Mouse (Mus musculus) forebrain, embryonic 12.5 days (tissue): ENCODE results near the gene Cyth1. TPM values are rescaled to one million over a fixed set of nuclear protein-coding genes. Genes with fewer than 3 reads are reported as not detected.

Experiments used
- ATAC-seq: fragments of 200-750 bp; cut with Nextera tagmentation; 2 replicates; pipeline ENCODE4 v1.8.0; 2017; ENCODE audit warnings: moderate TSS enrichment; ENCODE audit not compliant: low FRiP score
- H3K27ac ChIP-seq: fragments of 300-500 bp; sonication (generic); 2 replicates; pipeline ENCODE4 v1.5.1; 2016; ENCODE audit warnings: mild to moderate bottlenecking
- H3K27me3 ChIP-seq: fragments of 300-500 bp; sonication (generic); 2 replicates; pipeline ENCODE4 v1.6.1; 2016; ENCODE audit warnings: mild to moderate bottlenecking
- H3K36me3 ChIP-seq: fragments of 300-500 bp; sonication (generic); replicated peaks from 2 replicates; pipeline ENCODE4 v1.6.1; 2016; ENCODE audit warnings: mild to moderate bottlenecking
- H3K4me1 ChIP-seq: fragments of 300-500 bp; sonication (generic); 2 replicates; pipeline ENCODE4 v1.6.1; 2016
- H3K4me2 ChIP-seq: fragments of 300-500 bp; sonication (generic); 2 replicates; pipeline ENCODE4 v1.6.1; 2016; ENCODE audit warnings: mild to moderate bottlenecking, moderate library complexity
- H3K4me3 ChIP-seq: fragments of 300-500 bp; sonication (generic); replicated peaks from 2 replicates; pipeline ENCODE4 v1.5.1; 2016; ENCODE audit warnings: mild to moderate bottlenecking
- H3K9ac ChIP-seq: fragments of 300-500 bp; sonication (generic); 2 replicates; pipeline ENCODE4 v1.6.1; 2016; ENCODE audit warnings: mild to moderate bottlenecking
- H3K9me3 ChIP-seq: fragments of 300-500 bp; sonication (generic); 2 replicates; pipeline ENCODE4 v1.6.1; 2016
- WGBS: fragments of 180-500 bp; shearing (Covaris S2); methylation state at CpG from one replicate; pipeline ENCODE4 v1.1.7; 2016; 5-methylcytosine and 5-hydroxymethylcytosine counted together
- polyA plus RNA-seq: library from polyadenylated mRNA; unstranded; fragments of >200 nt; fragmentation: Nextera tagmentation; extraction: Ambion mirVana; gene quantifications from 2 replicates; pipeline ENCODE4 v1.2.1, GENCODE M21; 2016

Cyth1 gene
- polyA plus RNA-seq, 1 experiment from 2014 or later, result 24.0 TPM

DNA sequence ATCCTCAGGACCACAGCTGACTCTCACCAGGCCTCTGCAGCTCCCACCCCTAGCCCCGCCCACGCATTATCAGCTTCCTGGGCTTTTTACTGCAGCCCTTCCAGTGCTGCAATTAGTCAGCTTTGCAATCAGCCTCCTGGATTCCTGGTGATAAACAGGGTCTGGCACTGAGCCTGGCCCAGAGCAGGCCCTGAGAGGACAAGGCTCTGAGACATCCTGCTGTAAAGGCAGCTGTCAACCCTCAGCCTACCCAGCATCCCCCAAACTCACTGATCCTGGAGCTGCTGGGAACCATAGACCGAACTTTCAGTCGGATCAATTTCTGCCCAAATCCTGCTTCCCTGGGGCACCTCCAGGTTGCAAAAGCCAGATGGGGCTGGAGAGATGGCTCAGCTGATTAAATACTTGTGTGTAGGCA lies 114.6 kb downstream of the Cyth1 start:
- Histone ChIP-seq H3K27me3 (no peaks in the 10 kb centered on the region), H3K4me2 (no peak overlapping the region), H3K9me3 (no peaks in the 10 kb centered on the region), H3K4me1 (peaks cover 16% of the 10 kb centered on the region), H3K36me3 (no peaks in the 10 kb centered on the region), H3K9ac (no peak overlapping the region), H3K27ac (peak overlapping the region; percentile 84), H3K4me3 (no peak overlapping the region)
- WGBS, result 32% methylated on average over 4 of the region's 4 CpGs
- ATAC-seq, result peak; percentile 74

DNA sequence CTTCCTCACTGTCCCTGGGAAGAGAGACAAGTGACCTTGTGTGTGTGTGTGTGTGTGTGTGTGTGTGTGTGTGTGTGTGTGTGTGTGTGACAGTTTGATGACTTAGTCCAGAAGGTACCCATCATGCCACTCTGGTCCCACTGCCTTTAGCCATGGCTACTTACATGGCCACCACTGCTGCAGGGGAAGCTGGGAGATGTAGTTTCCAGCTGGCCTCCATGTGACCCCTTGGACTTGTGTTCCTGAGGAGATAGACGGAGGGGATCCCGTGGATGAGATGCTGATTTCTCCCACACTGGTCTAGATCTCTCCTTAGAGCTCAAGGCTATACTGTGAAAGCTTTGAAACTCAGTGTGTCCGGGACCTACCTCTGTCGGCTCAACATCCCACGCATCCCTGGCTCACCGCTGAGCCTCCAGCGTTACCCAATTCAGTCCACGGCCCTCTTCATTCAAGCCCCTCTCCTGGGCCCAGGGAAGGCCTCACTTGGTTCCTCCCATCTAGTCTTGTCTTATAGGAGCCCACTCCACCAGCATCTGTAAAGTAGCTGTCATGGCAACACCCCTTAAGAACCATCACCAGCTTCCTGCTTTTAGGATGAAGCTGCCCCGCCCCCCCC lies 115.2 kb downstream of the Cyth1 start:
- no peak overlapping the region for H3K4me3 ChIP-seq
- peak overlapping the region; percentile 84 for H3K27ac ChIP-seq
- H3K9me3 ChIP-seq, result no peaks in the 10 kb centered on the region
- H3K36me3 ChIP-seq, result no peaks in the 10 kb centered on the region
- H3K4me1 ChIP-seq, result peaks cover 16% of the 10 kb centered on the region
- ATAC-seq, result no peak; the same call in none of the 2 replicates
- H3K27me3 ChIP-seq, result no peaks in the 10 kb centered on the region
- no peak overlapping the region for H3K9ac ChIP-seq
- WGBS, result 64% methylated on average over 9 of the region's 9 CpGs
- no peak overlapping the region for H3K4me2 ChIP-seq

DNA sequence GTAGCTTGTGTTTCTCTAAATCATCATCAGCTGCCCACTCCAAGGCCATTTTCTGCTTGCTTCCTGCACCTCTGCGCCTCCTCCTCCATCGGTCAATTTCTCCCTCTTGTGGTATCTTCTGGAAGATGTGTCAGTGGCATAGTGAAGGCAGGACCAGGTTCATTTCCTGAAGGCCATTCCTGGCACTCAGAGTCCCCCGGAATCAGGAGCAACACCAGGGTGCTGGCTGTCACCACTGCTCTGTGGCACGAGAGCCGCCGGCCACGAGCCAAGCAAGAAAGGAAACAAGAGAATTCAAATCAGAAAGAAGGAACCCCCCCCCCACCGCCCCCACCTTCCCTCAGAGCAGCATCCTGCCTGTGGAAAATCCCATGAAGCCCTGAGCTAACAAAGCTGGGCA lies 116.3 kb downstream of the Cyth1 start:
- WGBS, result 89% methylated on average over 8 of the region's 8 CpGs
- ATAC-seq, result no peak
- no peaks in the 10 kb centered on the region for H3K9me3 ChIP-seq
- H3K9ac ChIP-seq, result no peak overlapping the region
- peaks cover 16% of the 10 kb centered on the region for H3K4me1 ChIP-seq
- H3K4me3 ChIP-seq, result no peak overlapping the region
- no peak overlapping the region for H3K27ac ChIP-seq
- no peak overlapping the region for H3K4me2 ChIP-seq
- H3K36me3 ChIP-seq, result no peaks in the 10 kb centered on the region
- no peaks in the 10 kb centered on the region for H3K27me3 ChIP-seq

DNA sequence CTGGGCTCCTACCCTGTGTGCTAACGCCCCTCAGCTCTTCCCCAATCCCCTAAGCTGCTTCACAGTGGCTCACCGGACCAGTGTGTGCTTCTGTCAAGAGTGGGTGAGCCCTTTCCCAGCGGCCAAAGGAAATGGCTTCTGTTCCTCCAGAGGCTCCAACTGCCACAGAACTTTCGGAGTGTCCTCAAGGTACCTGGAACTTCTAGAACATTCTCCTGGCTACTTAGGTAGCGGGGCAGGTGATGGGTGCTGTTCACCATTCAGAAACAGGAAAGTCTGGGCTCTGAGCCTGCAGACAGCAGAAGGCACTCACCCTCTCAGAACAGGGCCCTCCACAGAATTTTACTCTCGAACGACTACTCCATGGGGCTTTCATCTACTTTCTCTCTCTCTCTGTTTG lies 117.9 kb downstream of the Cyth1 start, which contains the start of gene Dnah17:
Gene Dnah17, minus strand, starts transcription at position 101 of the 400 bp plus-strand sequence.
- Histone ChIP-seq H3K27ac (no peak within 1 kb of the TSS), H3K4me1 (peaks cover 16% of the 10 kb centered on the region), H3K4me2 (no peak within 1 kb of the TSS), H3K4me3 (no peak within 1 kb of the TSS), H3K27me3 (no peaks in the 10 kb centered on the region), H3K9me3 (no peaks in the 10 kb centered on the region), H3K36me3 (no peaks in the 10 kb centered on the region), H3K9ac (no peak within 1 kb of the TSS)
- WGBS, result 90% methylated on average over 7 of the region's 7 CpGs
- no peak for ATAC-seq

DNA sequence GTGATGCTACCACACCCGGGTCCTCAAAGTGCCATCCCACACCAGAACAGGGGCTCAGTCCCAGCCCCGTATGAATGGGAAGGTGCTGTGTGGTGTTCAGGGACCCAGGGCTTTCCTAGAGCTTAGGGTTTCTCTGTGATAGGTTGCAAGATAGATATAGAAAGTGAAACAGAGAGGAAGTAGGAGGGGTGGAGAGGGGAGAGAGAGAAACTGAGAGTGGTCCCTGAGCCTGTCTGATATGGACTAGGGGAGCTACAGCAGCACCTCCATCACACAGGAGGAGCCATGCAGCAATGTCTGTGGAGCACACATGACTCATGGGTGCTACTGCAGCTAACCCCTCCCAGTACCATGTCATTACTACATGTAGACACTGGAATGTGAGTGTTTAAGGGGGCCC lies 118.6 kb downstream of the Cyth1 start:
- Histone ChIP-seq H3K27me3 (no peaks in the 10 kb centered on the region), H3K4me1 (peaks cover 16% of the 10 kb centered on the region), H3K9ac (no peak overlapping the region), H3K4me3 (no peak overlapping the region), H3K4me2 (no peak overlapping the region), H3K9me3 (no peaks in the 10 kb centered on the region), H3K36me3 (no peaks in the 10 kb centered on the region), H3K27ac (no peak overlapping the region)
- ATAC-seq, result no peak
- 88% methylated on average over 2 of the region's 2 CpGs for WGBS

DNA sequence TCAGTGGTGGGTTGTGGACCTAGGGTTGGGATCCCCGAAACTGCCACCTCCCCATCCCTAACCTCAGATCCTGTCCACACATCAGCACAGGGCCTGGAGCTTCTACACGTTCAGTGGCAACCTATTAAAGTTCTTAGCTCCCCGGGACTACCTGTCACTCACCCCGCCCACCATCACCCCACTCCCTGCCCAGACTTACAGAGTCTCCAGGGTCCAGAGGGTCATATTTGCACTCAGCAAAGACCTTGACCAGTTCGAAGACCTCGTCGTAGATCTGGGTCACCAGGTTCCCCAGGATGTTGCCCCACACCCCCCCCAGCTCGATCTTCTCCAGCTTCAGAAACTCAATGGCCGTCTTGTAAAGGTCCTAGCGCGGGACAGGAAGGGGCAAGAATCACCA lies 126.8 kb downstream of the Cyth1 start:
- no peak overlapping the region for H3K4me3 ChIP-seq
- no peak for ATAC-seq
- WGBS, result 89% methylated on average over 11 of the region's 11 CpGs
- no peaks in the 10 kb centered on the region for H3K4me1 ChIP-seq
- no peak overlapping the region for H3K9ac ChIP-seq
- no peak overlapping the region for H3K4me2 ChIP-seq
- H3K27me3 ChIP-seq, result no peaks in the 10 kb centered on the region
- no peaks in the 10 kb centered on the region for H3K9me3 ChIP-seq
- no peak overlapping the region for H3K27ac ChIP-seq
- no peaks in the 10 kb centered on the region for H3K36me3 ChIP-seq

DNA sequence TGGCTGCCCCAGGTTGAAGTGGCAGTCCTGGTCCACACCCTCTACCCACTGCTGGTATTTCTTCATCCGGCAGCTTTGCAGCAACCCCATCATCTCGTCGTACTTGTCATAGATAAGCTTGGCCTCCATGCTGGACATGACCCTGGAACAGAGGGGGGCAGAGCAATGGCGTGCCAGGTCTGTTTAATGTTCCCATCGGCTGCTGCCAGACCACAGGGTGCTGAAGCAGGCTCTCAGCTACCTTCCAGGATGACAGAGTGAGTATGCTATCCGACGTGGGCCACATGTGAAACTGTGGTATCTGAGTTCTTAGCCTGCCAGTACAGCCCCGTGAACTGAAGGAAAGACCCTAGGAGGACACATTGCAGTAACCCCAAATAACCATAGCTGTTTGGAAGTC lies 129.6 kb downstream of the Cyth1 start:
- Histone ChIP-seq H3K4me2 (no peak overlapping the region), H3K9ac (no peak overlapping the region), H3K9me3 (no peaks in the 10 kb centered on the region), H3K27ac (no peak overlapping the region), H3K36me3 (no peaks in the 10 kb centered on the region), H3K4me3 (no peak overlapping the region), H3K4me1 (no peaks in the 10 kb centered on the region), H3K27me3 (no peaks in the 10 kb centered on the region)
- no peak for ATAC-seq
- 85% methylated on average over 8 of the region's 8 CpGs for WGBS

DNA sequence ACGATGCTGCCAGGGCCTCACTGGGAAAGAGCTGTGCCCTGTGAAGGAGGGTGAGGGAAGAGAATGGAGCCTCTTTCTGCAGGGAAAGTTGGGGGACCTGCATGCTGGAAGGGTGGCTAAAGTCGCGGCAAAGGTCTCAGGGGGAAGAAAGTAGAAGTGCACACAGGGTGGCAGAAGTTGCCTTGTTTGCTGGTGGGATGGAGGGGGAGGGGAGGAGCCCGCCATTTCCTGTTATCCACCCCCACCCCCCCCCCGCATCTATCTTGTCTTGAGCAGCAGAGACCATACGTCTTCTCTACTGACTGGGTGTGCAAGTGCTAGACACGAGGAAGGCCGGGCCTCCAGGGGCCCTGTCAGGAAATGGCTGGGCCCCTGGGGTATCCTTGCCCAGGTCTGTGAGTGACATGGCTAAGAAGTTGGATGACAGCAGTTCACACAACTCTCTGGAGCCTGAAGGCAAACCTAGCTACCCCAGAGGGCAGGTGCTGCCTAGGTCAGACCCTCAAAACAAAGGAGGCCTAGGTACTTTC lies 133.7 kb downstream of the Cyth1 start:
- H3K36me3 ChIP-seq, result no peaks in the 10 kb centered on the region
- H3K4me3 ChIP-seq, result no peak overlapping the region
- no peaks in the 10 kb centered on the region for H3K4me1 ChIP-seq
- no peaks in the 10 kb centered on the region for H3K27me3 ChIP-seq
- no peak overlapping the region for H3K9ac ChIP-seq
- H3K27ac ChIP-seq, result no peak overlapping the region
- no peak overlapping the region for H3K4me2 ChIP-seq
- no peak for ATAC-seq
- WGBS, result 73% methylated on average over 8 of the region's 8 CpGs
- H3K9me3 ChIP-seq, result no peaks in the 10 kb centered on the region

DNA sequence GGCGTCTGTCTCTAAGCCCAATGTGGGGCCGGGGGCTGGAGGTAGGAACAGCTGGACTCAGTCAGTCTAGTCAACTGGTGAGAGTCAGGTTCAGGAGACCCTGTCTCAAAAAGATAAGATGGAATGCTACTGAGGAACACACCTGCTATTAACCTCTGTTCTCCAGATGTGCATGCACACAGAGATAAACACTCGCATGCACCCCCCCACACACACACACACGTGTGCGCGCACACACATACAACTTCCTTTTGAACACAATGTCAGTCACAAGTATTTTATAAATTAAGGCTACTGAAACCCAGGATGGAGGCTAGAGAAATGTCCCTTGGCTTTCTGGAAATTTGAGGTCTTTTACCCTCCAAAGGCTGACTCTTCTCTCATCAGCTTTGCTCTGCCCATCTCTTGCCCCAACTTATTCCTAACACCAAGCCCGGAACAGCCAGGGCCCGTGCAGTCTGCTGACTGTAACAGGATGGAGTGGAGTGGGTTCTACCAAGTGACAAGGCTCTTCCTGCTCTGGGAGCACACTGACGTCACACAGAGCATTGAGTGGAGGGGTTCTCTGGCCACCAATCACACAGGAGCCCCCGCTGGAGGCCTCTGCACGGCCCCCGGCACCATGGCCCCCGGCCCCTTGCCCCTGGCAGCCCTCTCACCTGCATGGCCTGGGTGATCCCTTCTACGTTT lies 134.7 kb downstream of the Cyth1 start:
- Histone ChIP-seq H3K4me2 (no peak overlapping the region), H3K4me3 (no peak overlapping the region), H3K9ac (no peak overlapping the region), H3K9me3 (no peaks in the 10 kb centered on the region), H3K27ac (no peak overlapping the region), H3K36me3 (no peaks in the 10 kb centered on the region), H3K4me1 (no peaks in the 10 kb centered on the region), H3K27me3 (no peaks in the 10 kb centered on the region)
- 87% methylated on average over 14 of the region's 14 CpGs for WGBS
- no peak for ATAC-seq

DNA sequence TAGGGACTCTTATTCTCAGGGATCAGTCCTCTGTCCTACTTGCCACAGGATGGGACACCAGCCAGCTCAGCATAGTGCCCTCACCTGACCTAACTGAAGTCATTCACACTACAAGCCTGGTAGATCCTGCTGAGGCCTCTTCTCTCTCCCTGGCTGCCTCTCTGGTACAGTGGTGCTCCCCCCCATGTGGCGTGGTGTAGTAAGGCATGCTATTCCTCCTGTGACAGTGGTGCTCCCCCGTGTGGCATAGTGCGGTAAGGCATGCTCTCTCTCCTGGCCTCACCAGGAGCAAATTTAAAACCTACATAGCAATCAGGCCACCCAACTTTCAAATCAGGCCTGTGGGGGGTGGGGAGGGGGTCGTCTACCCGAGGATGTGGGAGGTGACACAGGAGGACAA lies 144.4 kb downstream of the Cyth1 start:
- WGBS, result 13% methylated on average over 5 of the region's 5 CpGs
- Histone ChIP-seq H3K9ac (no peak overlapping the region), H3K9me3 (no peaks in the 10 kb centered on the region), H3K27ac (no peak overlapping the region), H3K4me2 (no peak overlapping the region), H3K4me1 (no peaks in the 10 kb centered on the region), H3K4me3 (no peak overlapping the region), H3K36me3 (no peaks in the 10 kb centered on the region), H3K27me3 (no peaks in the 10 kb centered on the region; the same call in 1 of the 2 replicates)
- peak; percentile 69; the same call in 1 of the 2 replicates for ATAC-seq

DNA sequence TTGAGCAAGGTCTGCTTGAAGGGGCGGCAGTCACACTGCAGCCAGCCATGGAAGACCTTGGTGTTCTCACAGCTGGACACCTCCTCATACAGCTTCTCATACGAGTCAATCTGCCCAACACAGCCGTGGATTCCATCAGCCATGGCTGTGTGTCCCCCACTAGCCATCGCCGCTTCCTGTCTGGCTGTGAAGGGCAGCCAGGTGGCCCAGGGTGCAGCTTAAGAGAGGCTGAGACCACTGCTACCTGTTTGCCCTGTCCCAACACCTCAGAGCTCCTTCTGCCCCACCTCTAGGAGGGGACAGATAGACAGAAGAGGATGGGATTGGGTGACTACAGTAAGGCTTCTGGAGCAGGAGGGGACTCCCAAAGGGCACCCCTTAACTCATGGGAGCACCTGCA lies 145.0 kb downstream of the Cyth1 start:
- H3K4me3 ChIP-seq, result no peak overlapping the region
- no peak overlapping the region for H3K4me2 ChIP-seq
- ATAC-seq, result no peak
- no peaks in the 10 kb centered on the region for H3K36me3 ChIP-seq
- H3K27me3 ChIP-seq, result no peaks in the 10 kb centered on the region; the same call in 1 of the 2 replicates
- WGBS, result 94% methylated on average over 5 of the region's 5 CpGs
- H3K9me3 ChIP-seq, result no peaks in the 10 kb centered on the region
- H3K4me1 ChIP-seq, result no peaks in the 10 kb centered on the region
- no peak overlapping the region for H3K27ac ChIP-seq
- no peak overlapping the region for H3K9ac ChIP-seq

DNA sequence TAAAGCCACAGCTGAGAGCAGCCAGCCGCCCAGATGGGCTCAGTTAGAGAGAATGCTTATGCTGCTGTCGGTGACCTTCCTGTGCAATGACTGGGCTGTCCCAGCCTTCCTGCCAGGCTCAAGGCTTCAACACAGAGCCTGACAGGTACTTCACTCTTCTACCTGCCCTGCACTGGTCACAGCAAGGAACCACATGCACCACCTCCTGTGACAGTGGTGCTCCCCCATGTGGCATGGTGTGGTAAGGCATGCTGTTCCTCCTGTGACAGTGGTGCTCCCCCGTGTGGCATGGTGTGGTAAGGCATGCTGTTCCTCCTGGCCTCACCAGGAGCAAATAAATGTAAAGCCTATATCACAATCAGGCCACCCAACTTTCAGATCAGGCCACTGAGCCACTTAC lies 145.6 kb downstream of the Cyth1 start:
- ATAC-seq, result 0 out of 2 replicates have a peak, but pooled peaks have one; percentile 53

DNA sequence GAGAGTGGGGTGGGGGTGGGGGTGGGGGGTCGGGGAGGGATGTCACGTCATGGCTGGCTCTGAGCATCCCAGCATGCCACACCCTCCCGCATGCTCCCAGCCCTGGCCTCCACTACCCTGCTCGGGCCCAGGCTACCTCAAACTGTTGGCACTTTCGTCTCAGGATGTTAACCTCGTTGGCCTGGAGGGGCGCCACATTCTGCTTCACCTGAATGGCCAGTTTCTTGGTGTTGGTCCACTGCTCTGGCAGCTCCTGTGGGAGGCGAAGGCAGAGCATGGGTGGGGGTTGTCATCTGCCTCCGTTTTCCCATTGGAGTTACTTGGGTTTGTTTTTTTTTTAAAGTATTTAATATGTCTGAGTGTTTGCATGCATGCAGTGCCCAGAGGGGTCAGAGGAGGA lies 147.3 kb downstream of the Cyth1 start:
- no peaks in the 10 kb centered on the region for H3K9me3 ChIP-seq
- H3K27ac ChIP-seq, result no peak overlapping the region
- no peak overlapping the region for H3K4me3 ChIP-seq
- 52% methylated on average over 9 of the region's 9 CpGs for WGBS
- ATAC-seq, result no peak
- H3K27me3 ChIP-seq, result no peaks in the 10 kb centered on the region; the same call in 1 of the 2 replicates
- no peaks in the 10 kb centered on the region for H3K4me1 ChIP-seq
- no peak overlapping the region for H3K4me2 ChIP-seq
- H3K36me3 ChIP-seq, result no peaks in the 10 kb centered on the region
- no peak overlapping the region for H3K9ac ChIP-seq

More for the DNA sequence above, 145.6 kb downstream of the Cyth1 start:
- no peaks in the 10 kb centered on the region; the same call in 1 of the 2 replicates for H3K27me3 ChIP-seq
- no peak overlapping the region for H3K9ac ChIP-seq
- H3K9me3 ChIP-seq, result no peaks in the 10 kb centered on the region
- H3K4me2 ChIP-seq, result no peak overlapping the region
- WGBS, result 63% methylated on average over 3 of the region's 3 CpGs
- no peaks in the 10 kb centered on the region for H3K4me1 ChIP-seq
- no peak overlapping the region for H3K4me3 ChIP-seq
- H3K27ac ChIP-seq, result no peak overlapping the region
- H3K36me3 ChIP-seq, result no peaks in the 10 kb centered on the region
